Mouse (Mus musculus): ENCODE results near the gene Gm609. TPM values are rescaled to one million over a fixed set of nuclear protein-coding genes. Genes with fewer than 3 reads are reported as not detected.

Gm609 gene
- polyA plus RNA-seq, 1 experiment, result not detected

DNA sequence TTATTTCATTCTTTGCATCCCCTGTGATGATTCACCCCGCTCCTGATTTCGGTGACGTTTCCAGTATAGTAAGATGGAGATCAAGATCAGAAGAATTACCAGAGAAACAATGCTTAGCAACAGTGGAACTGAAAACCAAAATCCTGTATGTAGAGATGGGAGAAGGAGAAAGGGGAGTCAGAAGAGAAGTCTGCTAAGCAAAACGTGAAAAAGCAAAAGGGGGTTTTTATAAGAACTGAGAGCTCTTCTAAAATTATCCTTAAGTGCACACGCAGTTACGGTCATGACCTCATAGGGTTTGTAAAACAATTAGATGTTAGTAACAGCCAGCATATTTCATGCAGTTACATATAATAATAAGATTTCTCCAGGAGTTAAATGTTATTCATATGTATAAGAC lies 100.5 kb downstream of the Gm609 start:
- WGBS, result 86% methylated on average over 6 of the region's 6 CpGs
- TF ChIP-seq CTCF (conservative IDR thresholded peaks at IDR 0.05; ENCODE audit: insufficient read depth, insufficient read length, low read depth, low read length) (no peak), POLR2A (IDR thresholded peaks at IDR 0.05; ENCODE audit: low read depth, low read length) (no peak)

DNA sequence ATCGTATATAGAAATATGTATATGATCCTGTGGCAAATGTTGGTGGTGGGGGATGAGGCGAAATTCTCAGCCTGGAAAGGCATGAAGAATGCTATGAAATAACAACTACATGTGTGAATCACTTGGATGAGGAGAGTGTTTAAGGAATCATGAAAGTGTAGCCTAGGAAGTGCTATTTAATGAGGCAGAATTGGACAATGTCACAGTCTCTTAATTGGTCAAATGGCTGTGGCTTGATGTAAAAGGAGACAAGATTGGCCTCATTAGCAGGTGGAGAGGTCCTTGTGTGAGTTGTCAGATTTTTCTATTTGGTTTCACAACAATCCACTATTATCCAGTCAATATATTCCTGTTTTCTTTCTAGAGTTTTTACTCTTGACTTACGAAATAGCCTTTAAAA lies 101.1 kb downstream of the Gm609 start:
- no peaks in the 10 kb centered on the region for H3K27me3 ChIP-seq (replicated peaks; ENCODE audit: control insufficient read depth, insufficient read depth, low read length)
- H3K4me3 ChIP-seq (ENCODE audit: insufficient read depth, low read depth, low read length), result no peak overlapping the region
- TF ChIP-seq CTCF (conservative IDR thresholded peaks at IDR 0.05; ENCODE audit: insufficient read depth, insufficient read length, low read depth, low read length) (no peak), POLR2A (IDR thresholded peaks at IDR 0.05; ENCODE audit: low read depth, low read length) (no peak)
- no peaks in the 10 kb centered on the region; the same call in 1 of the 2 replicates for H3K36me3 ChIP-seq (ENCODE audit: control insufficient read depth, insufficient read depth, low read length)
- DNase-seq, result no peak
- no peaks in the 10 kb centered on the region; the same call in 1 of the 2 replicates for H3K4me1 ChIP-seq (ENCODE audit: control insufficient read depth, insufficient read depth, low read length)
- 94% methylated on average over 3 of the region's 3 CpGs for WGBS
- H3K27ac ChIP-seq (ENCODE audit: insufficient read depth, low read depth, low read length), result no peak overlapping the region

More for the DNA sequence above, 100.5 kb downstream of the Gm609 start:
- Histone ChIP-seq H3K4me3 (ENCODE audit: insufficient read depth, low read depth, low read length) (no peak overlapping the region), H3K36me3 (ENCODE audit: control insufficient read depth, insufficient read depth, low read length) (no peaks in the 10 kb centered on the region; the same call in 1 of the 2 replicates), H3K27me3 (replicated peaks; ENCODE audit: control insufficient read depth, insufficient read depth, low read length) (no peaks in the 10 kb centered on the region), H3K27ac (ENCODE audit: insufficient read depth, low read depth, low read length) (no peak overlapping the region), H3K4me1 (ENCODE audit: control insufficient read depth, insufficient read depth, low read length) (no peaks in the 10 kb centered on the region; the same call in 1 of the 2 replicates)
- no peak for DNase-seq

DNA sequence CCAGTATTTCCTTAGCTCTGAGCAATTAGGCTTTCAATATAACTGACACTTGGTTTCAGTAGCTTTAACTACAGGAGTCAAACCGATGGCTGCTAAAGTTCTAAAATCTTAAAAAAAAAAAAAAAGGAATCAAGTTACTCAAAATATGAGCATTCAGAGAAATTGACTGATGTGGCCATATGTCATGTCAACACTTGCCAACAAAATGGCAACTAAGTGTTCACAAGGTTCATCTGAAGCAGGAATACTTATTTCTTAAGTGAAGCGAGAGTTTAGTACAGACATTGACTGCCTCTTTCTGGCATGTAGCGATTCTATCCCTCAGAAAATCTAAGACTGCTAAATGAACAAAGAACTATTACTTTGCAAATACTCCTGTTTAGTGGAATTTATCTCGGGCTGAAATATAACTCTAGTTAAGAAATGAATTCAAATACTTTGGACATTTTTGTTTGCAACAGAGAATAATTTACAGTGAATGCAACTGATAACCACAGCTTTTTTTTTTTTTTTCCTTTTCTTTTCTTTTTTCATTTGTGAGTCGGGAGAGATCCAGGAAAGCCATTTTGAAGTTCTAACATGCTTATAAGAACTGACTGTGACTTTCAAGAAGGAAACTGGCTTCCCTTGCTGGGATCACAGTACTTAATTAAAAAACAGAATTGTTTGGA lies 102.3 kb downstream of the Gm609 start:
- Histone ChIP-seq H3K36me3 (ENCODE audit: control insufficient read depth, insufficient read depth, low read length) (no peaks in the 10 kb centered on the region; the same call in 1 of the 2 replicates), H3K27ac (ENCODE audit: insufficient read depth, low read depth, low read length) (no peak overlapping the region), H3K4me1 (ENCODE audit: control insufficient read depth, insufficient read depth, low read length) (no peaks in the 10 kb centered on the region; the same call in 1 of the 2 replicates), H3K27me3 (replicated peaks; ENCODE audit: control insufficient read depth, insufficient read depth, low read length) (no peaks in the 10 kb centered on the region), H3K4me3 (ENCODE audit: insufficient read depth, low read depth, low read length) (no peak overlapping the region)
- no peak for DNase-seq
- 71% methylated on average over 5 of the region's 5 CpGs for WGBS
- no peak for TF ChIP-seq POLR2A (IDR thresholded peaks at IDR 0.05; ENCODE audit: low read depth, low read length)

DNA sequence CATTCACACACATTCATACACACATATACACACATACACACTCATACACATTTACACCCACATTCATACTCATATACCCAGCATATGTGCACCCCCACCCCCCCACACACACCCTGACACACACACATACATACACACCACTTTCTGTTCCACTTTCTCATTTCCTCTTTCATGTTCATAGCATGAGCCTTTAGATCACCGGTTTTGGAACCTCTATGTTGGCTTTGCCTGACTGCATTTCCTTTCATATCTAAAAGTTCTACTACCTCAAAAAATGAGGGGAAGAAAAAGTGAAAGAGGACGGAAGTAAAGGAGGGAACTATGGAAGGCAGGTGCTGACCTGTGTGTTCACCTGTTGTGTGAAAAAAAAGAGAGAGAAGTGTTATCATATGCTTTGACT lies 102.9 kb downstream of the Gm609 start:
- no peaks in the 10 kb centered on the region; the same call in 1 of the 2 replicates for H3K4me1 ChIP-seq (ENCODE audit: control insufficient read depth, insufficient read depth, low read length)
- TF ChIP-seq POLR2A (IDR thresholded peaks at IDR 0.05; ENCODE audit: low read depth, low read length) (no peak), CTCF (conservative IDR thresholded peaks at IDR 0.05; ENCODE audit: insufficient read depth, insufficient read length, low read depth, low read length) (no peak)
- H3K36me3 ChIP-seq (ENCODE audit: control insufficient read depth, insufficient read depth, low read length), result no peaks in the 10 kb centered on the region; the same call in 1 of the 2 replicates
- no peaks in the 10 kb centered on the region for H3K27me3 ChIP-seq (replicated peaks; ENCODE audit: control insufficient read depth, insufficient read depth, low read length)
- H3K4me3 ChIP-seq (ENCODE audit: insufficient read depth, low read depth, low read length), result no peak overlapping the region
- no peak for DNase-seq
- H3K27ac ChIP-seq (ENCODE audit: insufficient read depth, low read depth, low read length), result no peak overlapping the region
- WGBS, result 60% methylated on average over 2 of the region's 2 CpGs

DNA sequence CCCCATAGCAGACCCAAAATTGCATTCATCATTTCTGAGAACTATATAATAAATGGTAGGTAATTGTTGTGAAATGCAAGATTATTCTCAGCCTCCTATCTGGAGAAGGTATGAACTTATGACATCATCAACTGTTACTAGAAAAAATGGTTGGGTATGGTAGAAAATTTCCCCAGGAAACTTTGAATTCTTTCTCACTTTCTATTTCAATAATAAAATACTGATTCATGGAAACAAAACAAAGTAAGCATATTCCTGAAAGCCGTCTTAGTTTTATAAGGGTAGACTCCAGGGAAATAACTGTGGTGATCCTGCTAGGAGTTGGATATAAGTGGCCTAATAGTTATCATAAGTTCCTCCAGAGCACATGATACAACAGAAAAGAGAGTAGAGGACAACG lies 103.7 kb downstream of the Gm609 start:
- DNase-seq, result no peak
- Histone ChIP-seq H3K36me3 (ENCODE audit: control insufficient read depth, insufficient read depth, low read length) (no peaks in the 10 kb centered on the region; the same call in 1 of the 2 replicates), H3K4me1 (ENCODE audit: control insufficient read depth, insufficient read depth, low read length) (no peaks in the 10 kb centered on the region; the same call in 1 of the 2 replicates), H3K4me3 (ENCODE audit: insufficient read depth, low read depth, low read length) (no peak overlapping the region), H3K27ac (ENCODE audit: insufficient read depth, low read depth, low read length) (no peak overlapping the region), H3K27me3 (replicated peaks; ENCODE audit: control insufficient read depth, insufficient read depth, low read length) (no peaks in the 10 kb centered on the region)
- TF ChIP-seq POLR2A (IDR thresholded peaks at IDR 0.05; ENCODE audit: low read depth, low read length), result no peak
- TF ChIP-seq CTCF (conservative IDR thresholded peaks at IDR 0.05; ENCODE audit: insufficient read depth, insufficient read length, low read depth, low read length), result no peak
- 81% methylated on average over 2 of the region's 2 CpGs for WGBS

DNA sequence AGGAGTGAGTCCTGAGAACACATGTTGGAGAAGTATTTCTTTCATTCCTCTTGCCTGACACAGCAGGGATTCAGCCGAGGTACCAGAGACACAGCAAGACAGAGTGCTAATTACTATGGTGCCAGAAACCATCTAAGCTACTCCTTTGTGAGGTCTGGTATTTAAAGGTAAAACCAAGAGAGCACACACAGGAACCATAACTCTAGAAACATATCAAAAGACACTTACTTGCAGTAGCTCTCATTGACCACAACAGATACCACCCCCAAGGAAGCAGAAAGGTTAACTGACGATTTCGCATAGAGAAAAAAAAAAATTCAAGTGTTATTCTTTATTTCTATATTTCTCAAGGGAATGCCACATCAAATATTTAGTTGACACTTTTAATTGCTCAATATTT lies 111.0 kb downstream of the Gm609 start:
- Histone ChIP-seq H3K27ac (ENCODE audit: insufficient read depth, low read depth, low read length) (no peak overlapping the region), H3K4me1 (ENCODE audit: control insufficient read depth, insufficient read depth, low read length) (no peaks in the 10 kb centered on the region), H3K4me3 (ENCODE audit: insufficient read depth, low read depth, low read length) (no peak overlapping the region), H3K27me3 (replicated peaks; ENCODE audit: control insufficient read depth, insufficient read depth, low read length) (no peaks in the 10 kb centered on the region), H3K36me3 (ENCODE audit: control insufficient read depth, insufficient read depth, low read length) (no peaks in the 10 kb centered on the region)
- no peak for TF ChIP-seq CTCF (conservative IDR thresholded peaks at IDR 0.05; ENCODE audit: insufficient read depth, insufficient read length, low read depth, low read length)
- TF ChIP-seq POLR2A (IDR thresholded peaks at IDR 0.05; ENCODE audit: low read depth, low read length), result no peak
- DNase-seq, result no peak
- WGBS, result 87% methylated on average over 3 of the region's 3 CpGs

DNA sequence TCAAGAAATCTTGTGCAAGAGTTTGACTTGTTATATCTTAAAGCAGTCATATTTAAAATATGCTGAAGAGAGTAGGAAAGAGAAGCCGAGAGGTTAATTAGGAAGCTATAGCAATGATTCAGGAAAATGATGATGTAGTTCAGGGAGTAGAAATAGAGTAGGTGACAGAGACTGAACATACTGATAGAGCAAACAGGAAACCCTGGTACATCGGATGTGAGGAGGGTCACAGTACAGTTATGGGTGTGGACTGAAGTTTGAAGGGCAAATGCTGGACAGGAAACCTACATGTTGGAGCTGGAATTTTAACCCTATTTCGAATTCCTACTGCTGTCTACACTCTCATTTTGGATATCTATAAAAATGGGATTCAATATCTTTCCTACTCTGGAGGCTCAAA lies 113.8 kb downstream of the Gm609 start:
- Histone ChIP-seq H3K4me1 (ENCODE audit: control insufficient read depth, insufficient read depth, low read length) (no peaks in the 10 kb centered on the region), H3K36me3 (ENCODE audit: control insufficient read depth, insufficient read depth, low read length) (no peaks in the 10 kb centered on the region), H3K4me3 (ENCODE audit: insufficient read depth, low read depth, low read length) (no peak overlapping the region), H3K27me3 (replicated peaks; ENCODE audit: control insufficient read depth, insufficient read depth, low read length) (no peaks in the 10 kb centered on the region), H3K27ac (ENCODE audit: insufficient read depth, low read depth, low read length) (no peak overlapping the region; the same call in 1 of the 2 replicates)
- peak; percentile 34 for DNase-seq
- TF ChIP-seq POLR2A (IDR thresholded peaks at IDR 0.05; ENCODE audit: low read depth, low read length), result no peak
- no peak for TF ChIP-seq CTCF (conservative IDR thresholded peaks at IDR 0.05; ENCODE audit: insufficient read depth, insufficient read length, low read depth, low read length)
- 69% methylated on average over 3 of the region's 3 CpGs for WGBS
